Mouse (Mus musculus): ENCODE measurements around the gene Lpcat4.

DNA sequence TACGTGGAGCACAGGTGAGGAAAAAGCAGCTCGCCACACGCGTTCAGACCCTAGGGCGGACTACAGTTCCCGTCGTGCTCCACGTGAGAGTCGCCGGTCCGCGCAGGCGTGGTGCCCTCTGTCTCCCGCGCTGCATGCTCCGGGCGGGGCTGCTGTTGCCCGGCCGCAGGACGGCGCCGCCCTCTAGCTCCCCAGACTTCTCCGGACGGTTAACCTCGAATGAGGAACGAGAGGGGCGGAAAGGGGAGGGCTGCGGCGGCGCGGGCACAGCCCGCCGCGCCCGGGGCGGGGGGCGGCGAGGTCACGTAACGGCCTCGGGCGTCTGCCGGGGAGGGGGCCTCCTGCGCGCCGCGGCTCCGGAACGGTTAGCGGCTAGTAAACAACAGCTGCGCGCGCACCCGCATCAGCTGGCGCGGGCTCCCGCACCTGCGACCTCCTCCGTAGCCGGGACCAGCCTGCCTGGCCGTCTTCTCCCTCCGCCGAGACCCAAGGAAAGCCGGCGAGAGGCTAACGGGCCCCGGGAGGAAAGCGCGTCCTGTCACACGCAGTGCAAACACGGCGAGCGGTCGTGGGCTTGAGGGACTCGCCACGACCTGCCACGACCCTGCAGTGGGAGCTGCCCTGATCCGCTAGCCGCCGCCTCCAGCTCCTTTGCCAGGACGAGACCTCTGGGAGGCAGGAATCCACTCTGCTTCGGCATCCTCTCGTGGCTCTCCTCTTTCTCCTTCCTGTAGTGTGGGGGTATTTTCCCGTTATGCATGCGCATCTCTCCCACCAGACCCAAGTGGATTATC is 26.4 kb downstream of the Lpcat4 start, which contains the start of gene Slc12a6:
- TF ChIP-seq ETS1 (IDR thresholded peaks at IDR 0.05; ENCODE audit: low read depth, low read length), result peak; percentile 89
- no peak for TF ChIP-seq GABPA (IDR thresholded peaks at IDR 0.05; ENCODE audit: low read depth, low read length)

All from MEL (cell line).